Comparison of ENCODE assay signal across 22 mouse cellular contexts in genomic region chr1:187132348-187132747, GRCm38 (mm10).
A peak's percentile ranks its signal among the peaks of the same experiment; 100 is the strongest.
DNase-seq lines count a peak whose midpoint lies in the region; ATAC-seq lines count a peak whose summit lies in the region.
"Had no signal": no experiment of that assay in that cellular context is flagged by ENCODE, and none has a peak within 500 bp of the region (broad histone marks: within the 10 kb centered on the region; RNA-seq: fewer than 3 reads in every experiment).

No protein-coding gene starts in this region.

- H3K4me3 ChIP-seq in forebrain, embryonic 14.5 days (ENCODE audit: low read depth, low read length), result no peak overlapping the region
- no peak overlapping the region for H3K4me3 ChIP-seq in forebrain, embryonic 12.5 days (replicated peaks)
- no peak overlapping the region for H3K4me3 ChIP-seq in midbrain, embryonic 13.5 days (replicated peaks)
- H3K4me3 ChIP-seq: embryonic facial prominence, embryonic 13.5 days; heart, embryonic 12.5 days; hindbrain, embryonic 10.5 days; intestine, embryonic 15.5 days had no signal

- intact Hi-C loops in left cerebral cortex, postnatal 4 days (cut with DNase I), result loop anchor here (10.0 kb wide), 1 partner anchor 298 kb away; no protein-coding TSS in a partner anchor

- H3K27me3 ChIP-seq in forebrain, embryonic 14.5 days (replicated peaks; ENCODE audit: control insufficient read depth, insufficient read depth, low read length), result no peaks in the 10 kb centered on the region
- H3K27me3 ChIP-seq in forebrain, embryonic 12.5 days, result no peaks in the 10 kb centered on the region
- H3K27me3 ChIP-seq in midbrain, embryonic 13.5 days, result no peaks in the 10 kb centered on the region
- H3K27me3 ChIP-seq: CH12.LX; embryonic facial prominence, embryonic 13.5 days; heart, embryonic 12.5 days; intestine, embryonic 15.5 days; Patski had no signal

- 77% methylated on average over 4 of the region's 4 CpGs for WGBS in forebrain, embryonic 14.5 days
- WGBS in forebrain, embryonic 12.5 days, result 88% methylated on average over 4 of the region's 4 CpGs
- WGBS in midbrain, embryonic 13.5 days, result 85% methylated on average over 4 of the region's 4 CpGs

- no peak overlapping the region for H3K4me2 ChIP-seq in forebrain, embryonic 14.5 days (ENCODE audit: low read length)
- no peak overlapping the region for H3K4me2 ChIP-seq in forebrain, embryonic 12.5 days
- H3K4me2 ChIP-seq in midbrain, embryonic 13.5 days (replicated peaks), result no peak overlapping the region
- H3K4me2 ChIP-seq: embryonic facial prominence, embryonic 13.5 days; heart, embryonic 12.5 days; hindbrain, embryonic 14.5 days; intestine, embryonic 15.5 days had no signal

- no peak overlapping the region for H3K27ac ChIP-seq in forebrain, embryonic 14.5 days (ENCODE audit: low read depth, low read length)
- no peak overlapping the region for H3K27ac ChIP-seq in forebrain, embryonic 12.5 days
- H3K27ac ChIP-seq in midbrain, embryonic 13.5 days, result no peak overlapping the region
- H3K27ac ChIP-seq: embryonic facial prominence, embryonic 13.5 days; hindbrain, embryonic 10.5 days; hindbrain, embryonic 14.5 days; intestine, embryonic 15.5 days had no signal

- ATAC-seq in forebrain, embryonic 14.5 days, result no peak
- no peak for ATAC-seq in forebrain, embryonic 12.5 days (ENCODE audit: low FRiP score)
- ATAC-seq in midbrain, embryonic 13.5 days, result no peak
- ATAC-seq: activated CD4-positive, CD25-positive, alpha-beta regulatory T cell, adult 4 months; intestine, embryonic 15.5 days; Patski had no signal

- peak; percentile 45 for DNase-seq in forebrain, embryonic 14.5 days (ENCODE audit: low spot score)
- DNase-seq in left cerebral cortex, postnatal 4 days, result peak; percentile 15
- DNase-seq in left cerebral cortex, adult 9 months (ENCODE audit: low spot score in 2 of 2), result no peak
- peak; percentile 17 to 21 for DNase-seq in layer of hippocampus, adult 8-10 months (ENCODE audit: low spot score in 2 of 2)
- DNase-seq in telencephalon, adult 2 months (ENCODE audit: low read depth, low spot score), result peak; percentile 6
- no peak for DNase-seq in adrenal gland, postnatal 4 days (ENCODE audit: low spot score in 2 of 2)
- DNase-seq: adrenal gland, postnatal 14 days; cerebellum, adult 11 months; cerebellum, adult 9-10 months; cerebellum, postnatal 36 days; gastrocnemius, postnatal 10 days; heart, adult 18-20 months had no signal

- H3K4me1 ChIP-seq in forebrain, embryonic 14.5 days (ENCODE audit: control insufficient read depth, insufficient read depth, low read length), result no peaks in the 10 kb centered on the region
- H3K4me1 ChIP-seq in forebrain, embryonic 12.5 days, result no peaks in the 10 kb centered on the region
- H3K4me1 ChIP-seq in midbrain, embryonic 13.5 days (replicated peaks), result no peaks in the 10 kb centered on the region
- H3K4me1 ChIP-seq: embryonic facial prominence, embryonic 13.5 days; hindbrain, embryonic 10.5 days; intestine, embryonic 15.5 days had no signal

- H3K36me3 ChIP-seq in forebrain, embryonic 14.5 days (ENCODE audit: control insufficient read depth, insufficient read depth, low read length), result no peaks in the 10 kb centered on the region
- H3K36me3 ChIP-seq in forebrain, embryonic 12.5 days (replicated peaks), result no peaks in the 10 kb centered on the region
- H3K36me3 ChIP-seq in midbrain, embryonic 13.5 days, result no peaks in the 10 kb centered on the region
- H3K36me3 ChIP-seq: embryonic facial prominence, embryonic 13.5 days; heart, embryonic 12.5 days; hindbrain, embryonic 10.5 days; intestine, embryonic 15.5 days had no signal

- H3K9me3 ChIP-seq in forebrain, embryonic 14.5 days (replicated peaks; ENCODE audit: control insufficient read depth, low read length), result no peaks in the 10 kb centered on the region
- H3K9me3 ChIP-seq in forebrain, embryonic 12.5 days, result no peaks in the 10 kb centered on the region
- H3K9me3 ChIP-seq in midbrain, embryonic 13.5 days, result no peaks in the 10 kb centered on the region
- H3K9me3 ChIP-seq: embryonic facial prominence, embryonic 13.5 days; heart, embryonic 12.5 days; hindbrain, embryonic 10.5 days; intestine, embryonic 15.5 days had no signal

- no peak overlapping the region for H3K9ac ChIP-seq in forebrain, embryonic 14.5 days (ENCODE audit: low read length)
- H3K9ac ChIP-seq in forebrain, embryonic 12.5 days, result no peak overlapping the region
- no peak overlapping the region for H3K9ac ChIP-seq in midbrain, embryonic 13.5 days (replicated peaks)
- H3K9ac ChIP-seq: embryonic facial prominence, embryonic 13.5 days; heart, embryonic 12.5 days; hindbrain, embryonic 14.5 days; intestine, embryonic 15.5 days had no signal

Comparison
In these comparisons a context has a peak if more than half of its experiments do, and no peak if none do; other contexts are left out.
1. DNase-seq: peak in forebrain, embryonic 14.5 days (single experiment), left cerebral cortex, postnatal 4 days (single experiment), layer of hippocampus, adult 8-10 months (2 of 2) and telencephalon, adult 2 months (single experiment); none in left cerebral cortex, adult 9 months (0 of 2) and adrenal gland, postnatal 4 days (0 of 2).